Mouse (Mus musculus) liver, embryonic 14.5 days (tissue): ENCODE measurements at regions not wholly inside any gene's neighbourhood (a gene's known extent, or its start where the extent isn't known, plus 50 kb on each side); places are given as distances from the start of the nearest gene placed in this dataset.

ENCODE experiments used
- ATAC-seq: fragments of 200-750 bp; cut with Nextera tagmentation; 2 replicates; pipeline ENCODE4 v1.8.0; 2017; ENCODE audit warnings: moderate number of reproducible peaks, mild to moderate bottlenecking, moderate library complexity; ENCODE audit not compliant: insufficient read depth
- DNase-seq, 3 experiments: peaks; one replicate each; pipeline ENCODE4 v3.0.0-alpha.2; 2012 to 2013; ENCODE audit warnings: low read depth in 3 of 3, low spot score in 3 of 3
- H3K27ac ChIP-seq: fragments of 300-500 bp; sonication (generic); 2 replicates; pipeline ENCODE4 v1.5.1; 2014; ENCODE audit warnings: moderate library complexity, mild to moderate bottlenecking, control low read depth, inconsistent platforms
- H3K27me3 ChIP-seq: fragments of 300-500 bp; sonication (generic); 2 replicates; pipeline ENCODE4 v1.6.1; 2014; ENCODE audit warnings: mild to moderate bottlenecking, low read length, moderate library complexity; ENCODE audit not compliant: control insufficient read depth, insufficient read depth
- H3K36me3 ChIP-seq: fragments of 300-500 bp; sonication (generic); replicated peaks from 2 replicates; pipeline ENCODE4 v1.6.1; 2014; ENCODE audit warnings: low read depth; ENCODE audit not compliant: control insufficient read depth, insufficient read depth
- H3K4me1 ChIP-seq, 2 experiments: fragments of 200-500 bp in 1 of 2; fragments of 300-500 bp in 1 of 2; sonication (generic) in 1 of 2; replicated peaks; 2 replicates each; pipeline ENCODE4 v1.6.1; 2012 to 2014; ENCODE audit warnings: antibody characterized with exemption in 1 of 2, inconsistent platforms in 1 of 2, low read length in 1 of 2; ENCODE audit not compliant: control insufficient read depth in 2 of 2, insufficient read depth in 2 of 2
- H3K4me2 ChIP-seq: fragments of 300-500 bp; sonication (generic); 2 replicates; pipeline ENCODE4 v1.6.1; 2014; ENCODE audit warnings: low read depth, mild to moderate bottlenecking, control low read depth, moderate library complexity
- H3K4me3 ChIP-seq, 2 experiments: fragments of 200-500 bp in 1 of 2; fragments of 300-500 bp in 1 of 2; sonication (generic) in 1 of 2; 2 replicates each; pipeline ENCODE4 v1.5.1; 2012 to 2014; ENCODE audit warnings: low read depth in 2 of 2, low read length in 2 of 2, mild to moderate bottlenecking in 2 of 2, control low read depth in 1 of 2, inconsistent platforms in 1 of 2, moderate library complexity in 1 of 2; ENCODE audit not compliant: insufficient read depth in 1 of 2
- H3K9ac ChIP-seq: fragments of 300-500 bp; sonication (generic); replicated peaks from 2 replicates; pipeline ENCODE4 v1.6.1; 2014; ENCODE audit warnings: mild to moderate bottlenecking, control low read depth, moderate library complexity
- H3K9me3 ChIP-seq: fragments of 300-500 bp; sonication (generic); 2 replicates; pipeline ENCODE4 v1.6.1; 2016; ENCODE audit warnings: low read length, mixed read lengths; ENCODE audit not compliant: control insufficient read depth
- CTCF ChIP-seq: IDR thresholded peaks from 2 replicates; pipeline ENCODE4 v1.5.1; 2016; ENCODE audit warnings: antibody characterized with exemption, low read depth, control low read depth
- EP300 ChIP-seq: IDR thresholded peaks from 2 replicates; pipeline ENCODE4 v1.6.1; 2016; ENCODE audit warnings: antibody characterized with exemption, low read depth
- WGBS: fragments of 180-500 bp; shearing (Covaris S2); extraction: QIAGEN DNeasy Blood & Tissue Kit; methylation state at CpG from one replicate; pipeline ENCODE4 v1.1.7; 2014; ENCODE audit not compliant: insufficient replicate concordance; 5-methylcytosine and 5-hydroxymethylcytosine counted together

DNA sequence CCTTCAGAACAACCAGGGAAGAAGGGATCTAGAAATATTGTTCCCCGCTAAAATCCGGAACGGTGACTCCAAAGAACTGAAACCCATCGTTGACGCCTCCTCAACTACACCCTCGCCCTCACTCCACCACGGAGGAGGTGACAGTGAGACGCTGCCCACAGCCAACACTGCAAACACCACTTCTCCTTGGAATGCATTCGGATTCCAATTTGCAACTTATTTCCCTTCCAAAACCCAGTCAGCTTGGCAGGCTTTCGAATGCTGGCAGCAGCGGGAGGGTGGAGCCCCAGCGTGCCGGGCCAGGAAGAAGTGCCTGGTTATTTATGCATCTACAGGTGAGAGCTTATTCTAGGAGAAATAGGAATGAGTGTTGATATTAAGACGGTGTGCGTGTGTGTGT lies 85.9 kb upstream of the Sdk2 start:
- 75% methylated on average over 15 of the region's 15 CpGs for WGBS
- no peak for TF ChIP-seq EP300
- TF ChIP-seq CTCF = no peak
- no peaks in the 10 kb centered on the region for H3K36me3 ChIP-seq
- H3K4me2 ChIP-seq = no peak overlapping the region
- DNase-seq (no peak), ATAC-seq (no peak)
- no peak overlapping the region for H3K4me3 ChIP-seq
- no peaks in the 10 kb centered on the region for H3K27me3 ChIP-seq
- no peaks in the 10 kb centered on the region for H3K4me1 ChIP-seq
- no peak overlapping the region for H3K27ac ChIP-seq
- H3K9ac ChIP-seq = no peak overlapping the region
- no peaks in the 10 kb centered on the region for H3K9me3 ChIP-seq

DNA sequence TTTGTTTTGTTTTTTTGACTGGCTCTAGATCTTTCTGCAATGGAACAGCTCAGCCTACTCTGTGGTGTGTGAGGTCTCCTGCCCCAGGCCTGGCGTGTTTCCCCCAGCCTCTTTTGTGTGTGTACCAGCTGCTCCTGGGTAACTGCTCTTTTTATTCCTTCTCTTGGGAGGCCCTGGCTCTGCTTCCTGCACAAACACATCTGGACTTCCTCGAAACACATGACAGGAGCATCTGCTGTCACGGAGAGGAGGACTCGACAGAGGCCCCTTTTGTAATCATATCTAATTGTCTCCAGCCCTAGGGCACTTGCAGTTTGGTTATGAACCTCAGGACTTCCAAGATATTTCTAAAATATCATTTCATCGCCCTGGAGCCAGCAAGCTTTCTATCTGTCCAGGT lies 79.5 kb upstream of the Sdk2 start:
- Histone ChIP-seq H3K27me3 (no peaks in the 10 kb centered on the region), H3K4me3 (no peak overlapping the region), H3K4me1 (no peaks in the 10 kb centered on the region), H3K36me3 (no peaks in the 10 kb centered on the region), H3K9ac (no peak overlapping the region), H3K4me2 (no peak overlapping the region), H3K27ac (no peak overlapping the region), H3K9me3 (no peaks in the 10 kb centered on the region)
- TF ChIP-seq CTCF = no peak
- TF ChIP-seq EP300 = no peak
- ATAC-seq = no peak
- 28% methylated on average over 5 of the region's 5 CpGs for whole genome bisulfite sequencing
- no peak for DNase-seq

DNA sequence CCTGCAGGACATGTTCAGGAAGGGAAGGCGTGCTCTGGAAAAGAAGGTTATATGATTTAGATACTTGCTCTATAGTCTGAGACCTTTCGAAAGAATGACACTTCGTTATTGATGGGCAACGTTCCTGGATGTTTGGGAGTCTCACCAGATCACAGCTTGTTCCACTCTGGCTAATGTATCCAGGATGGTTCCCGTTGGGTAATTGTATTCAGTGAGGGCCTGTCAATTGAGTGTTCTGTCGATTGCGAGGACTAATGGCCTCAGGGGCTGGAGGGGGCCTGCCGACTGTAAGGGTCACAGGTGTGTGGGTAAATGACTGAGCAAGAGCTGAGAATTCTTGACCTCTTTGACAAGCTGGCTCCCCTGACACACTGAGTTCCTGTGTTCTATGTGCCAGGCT lies 62.4 kb upstream of the Sdk2 start:
- Histone ChIP-seq H3K27ac (no peak overlapping the region), H3K9ac (no peak overlapping the region), H3K4me3 (no peak overlapping the region), H3K9me3 (no peaks in the 10 kb centered on the region), H3K27me3 (no peaks in the 10 kb centered on the region), H3K36me3 (no peaks in the 10 kb centered on the region), H3K4me1 (no peaks in the 10 kb centered on the region), H3K4me2 (no peak overlapping the region)
- TF ChIP-seq EP300 (no peak), CTCF (no peak)
- WGBS = 60% methylated on average over 8 of the region's 8 CpGs
- no peak for ATAC-seq
- no peak for DNase-seq

DNA sequence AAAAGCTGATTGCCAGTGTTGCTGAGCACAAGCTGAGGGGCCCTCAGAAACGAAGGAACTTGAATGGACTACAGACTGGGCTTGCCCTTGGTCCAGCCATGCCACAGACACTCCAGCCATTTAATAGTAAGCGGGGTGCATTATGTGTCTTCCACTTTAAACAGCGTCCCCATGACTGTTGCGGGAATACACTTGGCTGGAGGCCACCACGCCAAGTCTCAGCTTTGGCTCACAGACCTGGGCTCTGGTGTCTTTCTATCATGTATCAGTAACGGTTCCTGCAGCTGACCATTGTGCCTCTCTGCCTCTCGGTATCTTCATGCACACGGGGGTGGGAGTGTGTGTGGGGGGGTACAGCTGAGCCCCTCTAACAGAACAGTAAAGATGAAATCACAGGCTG lies 62.0 kb upstream of the Sdk2 start:
- no peak for DNase-seq
- H3K4me3 ChIP-seq = no peak overlapping the region
- H3K27ac ChIP-seq = no peak overlapping the region
- 72% methylated on average over 8 of the region's 8 CpGs for WGBS
- no peaks in the 10 kb centered on the region for H3K27me3 ChIP-seq
- no peak overlapping the region for H3K9ac ChIP-seq
- no peaks in the 10 kb centered on the region for H3K36me3 ChIP-seq
- no peaks in the 10 kb centered on the region for H3K4me1 ChIP-seq
- H3K9me3 ChIP-seq = no peaks in the 10 kb centered on the region
- TF ChIP-seq EP300 (no peak), CTCF (no peak)
- no peak overlapping the region for H3K4me2 ChIP-seq
- ATAC-seq = no peak

DNA sequence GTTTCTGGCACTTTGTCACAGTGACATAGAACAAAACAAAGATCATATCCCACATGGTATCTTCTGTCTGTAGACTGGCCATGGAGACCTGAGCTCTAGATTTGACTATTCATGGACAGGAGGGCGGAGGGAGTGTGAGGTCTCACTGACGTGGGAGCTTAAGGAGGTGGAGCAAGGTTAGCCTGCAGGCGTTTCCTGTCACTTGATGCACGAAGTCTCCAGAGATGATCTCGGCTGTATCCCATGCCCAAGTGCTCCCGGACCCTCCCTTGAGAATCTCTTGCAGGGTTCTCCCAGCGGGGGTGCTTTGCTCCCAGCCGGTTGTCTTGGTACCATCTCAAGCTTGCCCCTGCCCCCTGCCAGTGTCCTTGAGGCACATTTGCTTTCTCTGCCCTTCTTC lies 60.6 kb upstream of the Sdk2 start:
- no peak for DNase-seq
- Histone ChIP-seq H3K4me3 (no peak overlapping the region), H3K36me3 (no peaks in the 10 kb centered on the region), H3K9me3 (no peaks in the 10 kb centered on the region), H3K27ac (no peak overlapping the region), H3K4me1 (no peaks in the 10 kb centered on the region), H3K4me2 (no peak overlapping the region), H3K27me3 (no peaks in the 10 kb centered on the region), H3K9ac (no peak overlapping the region)
- TF ChIP-seq CTCF (no peak), EP300 (no peak)
- 20% methylated on average over 8 of the region's 8 CpGs for WGBS
- no peak for ATAC-seq

- no peak overlapping the region for H3K9ac ChIP-seq
- no peaks in the 10 kb centered on the region for H3K4me1 ChIP-seq
- no peak overlapping the region for H3K27ac ChIP-seq
- DNase-seq (no peak), ATAC-seq (no peak)
- H3K4me3 ChIP-seq = no peak overlapping the region
- H3K4me2 ChIP-seq = no peak overlapping the region
- H3K27me3 ChIP-seq = no peaks in the 10 kb centered on the region
- no peaks in the 10 kb centered on the region for H3K36me3 ChIP-seq
- no peaks in the 10 kb centered on the region for H3K9me3 ChIP-seq
- TF ChIP-seq CTCF (no peak), EP300 (no peak)
- 41% methylated on average over 13 of the region's 13 CpGs for WGBS
Measured at GRCm38 (mm10) chr11:114122175-114122574, 55.3 kb upstream of the Sdk2 start.
